Mouse (Mus musculus) central nervous system, embryonic 18 days (tissue): ENCODE data around the gene Ap2b1. TPM values are rescaled to one million over a fixed set of nuclear protein-coding genes. Genes with fewer than 3 reads are reported as not detected.

ENCODE experiments used
- polyA plus RNA-seq: library from polyadenylated mRNA; depleted of rRNA; stranded (reverse); fragments of >200 nt; gene quantifications from 2 replicates; pipeline ENCODE4 v1.2.3, GENCODE M21; 2012; rRNA removed

Gene Ap2b1
- 117 and 129 TPM in 2 replicates for polyA plus RNA-seq

DNA sequence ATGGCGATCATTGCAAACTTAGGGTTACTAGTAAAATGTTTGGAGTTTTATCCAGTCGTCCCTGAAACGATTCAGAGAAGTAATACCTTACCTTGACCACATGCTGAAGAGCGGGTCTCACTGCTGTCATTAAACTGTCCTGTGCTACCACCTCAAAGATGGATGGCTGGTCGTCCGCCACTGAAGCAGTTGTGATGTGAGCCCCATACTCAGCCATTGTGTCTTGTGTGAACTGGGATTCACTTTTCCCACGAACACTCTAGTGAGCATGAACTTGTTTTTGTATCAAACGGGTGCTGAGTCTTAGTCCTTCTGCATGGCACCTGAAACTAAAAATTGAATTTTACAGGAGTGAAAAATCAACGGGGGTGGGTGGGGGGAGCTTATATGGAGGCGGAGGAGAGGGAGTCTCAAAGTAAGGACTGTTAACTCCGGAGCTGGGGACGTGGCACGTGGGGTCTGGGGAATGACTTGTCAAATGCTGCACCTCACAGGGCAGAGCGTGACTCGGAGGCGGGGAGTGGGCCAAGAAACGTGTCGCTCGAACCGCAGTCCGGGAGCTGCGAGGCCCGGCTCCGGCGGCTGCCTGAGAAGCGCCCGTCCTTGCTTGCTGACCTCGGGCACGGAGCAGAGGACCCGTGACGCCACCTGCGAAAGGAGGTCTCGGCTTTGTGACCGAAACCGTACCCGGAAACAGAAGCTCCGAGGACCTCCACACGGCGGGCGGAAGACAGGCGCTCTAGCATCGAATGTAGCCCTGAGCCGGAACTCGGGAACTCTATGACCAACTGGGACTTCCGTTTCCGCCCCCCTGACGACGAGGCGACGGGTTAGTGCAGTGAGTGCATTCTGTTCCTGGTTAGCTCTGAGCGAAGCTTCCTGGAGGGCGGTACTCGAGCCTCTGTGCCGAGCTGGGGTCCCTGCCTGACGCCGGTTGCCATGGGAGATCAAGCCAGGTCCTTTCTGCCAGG is at the start of gene Ap2b1:
Gene Ap2b1, plus strand, starts transcription at position 800 of the 971 bp plus-strand sequence.

DNA sequence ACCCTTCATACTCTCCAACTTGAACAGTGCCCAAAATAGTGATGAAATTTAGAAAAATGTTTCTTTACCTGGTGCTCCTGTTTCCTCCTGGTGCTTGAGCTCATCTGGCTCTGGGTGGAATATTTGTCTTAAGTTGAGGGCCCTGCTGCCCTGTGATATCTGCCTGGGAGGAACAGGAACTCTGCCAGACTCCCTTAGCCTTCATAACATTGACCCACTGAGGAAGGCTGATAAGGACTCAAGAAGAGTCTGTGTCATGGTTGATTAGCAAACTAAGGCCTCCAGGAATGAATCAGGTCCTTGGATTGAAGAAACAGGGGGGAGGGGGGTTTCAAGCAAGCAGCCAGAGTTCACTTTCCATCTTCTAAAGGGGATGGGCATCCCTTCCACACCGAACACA is 12.3 kb upstream of the Ap2b1 start, which contains the start of gene Slfn14:
Gene Slfn14, minus strand, starts transcription at position 161 of the 400 bp plus-strand sequence.

DNA sequence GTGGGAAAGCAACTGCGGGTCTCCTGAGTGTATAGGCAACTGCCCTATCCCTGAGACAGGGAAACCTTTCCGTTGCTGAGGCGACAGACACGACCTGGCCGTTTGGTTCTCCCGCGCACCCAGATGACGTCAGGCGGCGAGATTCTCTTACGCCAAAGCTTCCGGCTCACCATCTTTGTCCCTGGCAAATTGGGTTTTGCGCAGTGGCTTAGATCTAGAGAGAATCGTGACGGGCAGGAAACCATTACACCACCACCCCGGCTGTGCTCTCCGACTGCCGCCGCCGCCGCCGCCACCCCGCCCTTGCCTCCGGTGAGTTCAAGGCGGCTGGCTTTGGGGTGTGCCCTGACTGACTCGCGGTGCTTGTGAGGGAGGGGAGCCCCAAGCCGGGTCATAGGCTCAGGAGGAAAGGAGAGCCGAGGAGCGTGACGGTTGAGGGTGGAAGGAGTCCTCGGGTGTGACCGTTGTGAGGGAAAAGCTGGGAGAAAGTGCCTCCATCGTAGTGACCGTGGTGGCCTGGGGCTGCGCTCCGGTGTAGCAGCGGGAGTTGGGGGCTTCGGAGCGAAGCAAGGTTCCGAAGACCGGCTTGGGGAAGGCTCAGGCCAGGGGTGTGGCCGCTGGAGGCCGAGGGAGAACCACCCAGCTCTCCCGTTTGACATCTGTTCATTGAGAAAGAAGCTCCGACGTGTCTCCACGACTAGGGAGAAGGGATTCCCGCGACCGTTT is 3.9 kb downstream of the Ap2b1 start, which contains the start of gene Pex12:
Gene Pex12, minus strand, starts transcription at position 61 of the 726 bp plus-strand sequence.

DNA sequence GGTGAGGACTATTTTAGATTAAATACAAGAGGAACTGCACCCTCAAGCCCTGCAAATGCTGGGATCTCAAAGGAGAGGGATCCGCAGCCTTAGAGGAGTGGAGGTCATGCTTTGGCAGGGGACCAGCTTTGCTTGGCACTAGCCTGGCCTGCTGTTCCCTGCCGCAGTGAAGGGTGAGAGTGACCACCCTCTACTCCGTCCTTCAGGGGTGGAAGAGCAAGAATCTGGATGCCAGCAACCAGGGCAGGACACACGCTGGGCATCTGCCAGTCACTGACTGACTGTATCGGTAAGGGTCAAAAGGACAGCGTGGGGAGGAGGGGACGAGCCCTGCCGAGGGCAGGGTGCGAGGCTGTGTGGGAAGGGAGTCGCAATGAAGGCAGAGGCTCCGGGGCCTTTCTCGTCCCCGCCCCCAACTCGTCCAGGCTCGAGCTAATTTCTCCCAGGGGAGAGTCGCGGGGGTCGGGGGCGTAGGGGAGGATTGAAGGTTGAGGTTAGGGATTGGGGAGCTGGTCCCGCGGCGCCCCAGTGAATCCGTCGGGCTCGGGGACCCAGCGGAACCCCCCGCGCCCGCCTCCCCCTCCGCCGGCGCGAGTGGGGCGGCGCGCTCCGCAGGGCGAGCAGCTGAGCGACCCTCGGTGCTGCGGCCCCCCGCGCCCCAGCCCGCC is 110.4 kb downstream of the Ap2b1 start, which contains the start of gene Rasl10b:
Gene Rasl10b, plus strand, starts transcription at position 51 of the 668 bp plus-strand sequence.

GRCm38 (mm10) chr11:83429355-83429754 is 130.5 kb downstream of the Ap2b1 start, which contains the start of gene Gas2l2:
Gas2l2 (minus strand) TSS chr11:83429455.

DNA sequence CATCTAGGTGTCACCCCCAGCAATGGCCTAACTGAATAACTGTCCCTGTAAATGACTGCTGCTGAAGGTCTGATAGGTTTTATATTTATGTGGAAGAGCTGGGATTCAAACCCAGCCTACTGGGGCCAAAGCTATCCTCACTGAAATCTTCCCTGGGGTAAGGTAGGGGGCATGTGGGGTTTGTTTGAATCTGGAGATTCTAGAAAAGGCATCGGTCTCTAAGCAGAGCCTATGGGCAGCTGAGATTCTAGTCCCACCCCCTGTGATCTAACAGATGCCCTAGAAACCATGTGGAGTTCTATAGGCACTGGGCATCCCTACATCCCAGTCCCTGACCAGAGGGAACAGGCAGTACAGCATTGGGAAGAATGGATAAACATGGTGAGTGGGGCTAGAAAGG is 138.6 kb downstream of the Ap2b1 start, which contains the start of gene 1700020L24Rik:
Gene 1700020L24Rik, plus strand, starts transcription at position 301 of the 400 bp plus-strand sequence.

Other genes with a start within 250 kb of the Ap2b1 start
- gene Slfn2, start 233.9 kb upstream of the Ap2b1 start, polyA plus RNA-seq = 1.00 and 1.4 TPM in 2 replicates
- gene Slfn1, start 182.2 kb upstream of the Ap2b1 start, polyA plus RNA-seq = 0.10 and 0.13 TPM in 2 replicates
- 0.27 and 0.51 TPM in 2 replicates for gene Slfn4, start 123.8 kb upstream of the Ap2b1 start, polyA plus RNA-seq
- gene Slfn3, start 107.7 kb upstream of the Ap2b1 start, polyA plus RNA-seq = 0.35 and 0.39 TPM in 2 replicates
- 0.03 and 0.04 TPM in 2 replicates for gene Slfn14, start 12.3 kb upstream of the Ap2b1 start, polyA plus RNA-seq
- gene Pex12, start 3.6 kb downstream of the Ap2b1 start, polyA plus RNA-seq = 11.2 and 12.5 TPM in 2 replicates
- gene Rasl10b, start 110.1 kb downstream of the Ap2b1 start, polyA plus RNA-seq = 84.3 and 91.7 TPM in 2 replicates
- 0.25 and 0.28 TPM in 2 replicates for gene Gas2l2, start 130.4 kb downstream of the Ap2b1 start, polyA plus RNA-seq
- 0.45 and 0.64 TPM in 2 replicates for gene 1700020L24Rik, start 138.7 kb downstream of the Ap2b1 start, polyA plus RNA-seq
- gene Mmp28, start 164.0 kb downstream of the Ap2b1 start, polyA plus RNA-seq = 3.1 and 3.4 TPM in 2 replicates
- gene Taf15, start 174.1 kb downstream of the Ap2b1 start, polyA plus RNA-seq = 68.5 and 74.6 TPM in 2 replicates
- not detected in 2 replicates for gene Heatr9, start 223.2 kb downstream of the Ap2b1 start, polyA plus RNA-seq
- gene Ccl5, start 231.5 kb downstream of the Ap2b1 start, polyA plus RNA-seq = not detected in 2 replicates